Mouse (Mus musculus) liver, embryonic 16.5 days (tissue): ENCODE results near the gene Ino80e. TPM values are rescaled to one million over a fixed set of nuclear protein-coding genes. Genes with fewer than 3 reads are reported as not detected.

Source experiments
- polyA plus RNA-seq: library from polyadenylated mRNA; unstranded; fragments of >200 nt; fragmentation: Nextera tagmentation; extraction: Ambion mirVana; gene quantifications from 2 replicates; pipeline ENCODE4 v1.2.1, GENCODE M21; 2015

Ino80e gene
- polyA plus RNA-seq, 1 experiment from 2014 or later: 25.7 TPM

Other genes starting within 250 kb of the Ino80e start
- gene Nupr1, start 231.5 kb downstream of the Ino80e start, polyA plus RNA-seq: 4.2 and 5.8 TPM in 2 replicates
- 20.8 and 28.6 TPM in 2 replicates for gene Sgf29, start 213.1 kb downstream of the Ino80e start, polyA plus RNA-seq
- gene Sult1a1, start 185.9 kb downstream of the Ino80e start, polyA plus RNA-seq: 69.5 and 88.7 TPM in 2 replicates
- gene Bola2, start 167.0 kb downstream of the Ino80e start, polyA plus RNA-seq: 72.6 and 78.4 TPM in 2 replicates
- 2.4 and 2.8 TPM in 2 replicates for gene Slx1b, start 166.6 kb downstream of the Ino80e start, polyA plus RNA-seq
- 98.9 and 105 TPM in 2 replicates for gene Coro1a, start 154.6 kb downstream of the Ino80e start, polyA plus RNA-seq
- gene Mapk3, start 102.8 kb downstream of the Ino80e start, polyA plus RNA-seq: 19.6 and 22.3 TPM in 2 replicates
- gene Gdpd3, start 96.0 kb downstream of the Ino80e start, polyA plus RNA-seq: 0.36 and 0.55 TPM in 2 replicates
- 102 and 119 TPM in 2 replicates for gene Ypel3, start 85.4 kb downstream of the Ino80e start, polyA plus RNA-seq
- 0.90 and 1.3 TPM in 2 replicates for gene Tbx6, start 80.9 kb downstream of the Ino80e start, polyA plus RNA-seq
- 82.2 and 91.1 TPM in 2 replicates for gene Ppp4c, start 69.9 kb downstream of the Ino80e start, polyA plus RNA-seq
- gene Fam57b, start 64.7 kb downstream of the Ino80e start, polyA plus RNA-seq: not detected in 2 replicates
- not detected in 2 replicates for gene 4930451I11Rik, start 30.7 kb downstream of the Ino80e start, polyA plus RNA-seq
- not detected in 2 replicates for gene Doc2a, start 15.0 kb downstream of the Ino80e start, polyA plus RNA-seq
- gene Hirip3, start 405 bp downstream of the Ino80e start, polyA plus RNA-seq: 10.0 and 10.8 TPM in 2 replicates
- 11.7 and 13.2 TPM in 2 replicates for gene Taok2, start 22.3 kb upstream of the Ino80e start, polyA plus RNA-seq
- gene Tmem219, start 60.5 kb upstream of the Ino80e start, polyA plus RNA-seq: 18.7 and 20.0 TPM in 2 replicates
- gene Kctd13, start 66.5 kb upstream of the Ino80e start, polyA plus RNA-seq: 3.2 and 3.8 TPM in 2 replicates
- not detected in 2 replicates for gene Asphd1, start 87.2 kb upstream of the Ino80e start, polyA plus RNA-seq
- 0.15 and 0.19 TPM in 2 replicates for gene Sez6l2, start 88.2 kb upstream of the Ino80e start, polyA plus RNA-seq
- 39.5 and 42.6 TPM in 2 replicates for gene Cdipt, start 113.5 kb upstream of the Ino80e start, polyA plus RNA-seq
- 0.30 and 0.74 TPM in 2 replicates for gene Cdiptos, start 113.7 kb upstream of the Ino80e start, polyA plus RNA-seq
- 7.7 and 8.9 TPM in 2 replicates for gene Mvp, start 152.2 kb upstream of the Ino80e start, polyA plus RNA-seq
- gene Pagr1b, start 154.1 kb upstream of the Ino80e start, polyA plus RNA-seq: not detected in 2 replicates
- gene Pagr1a, start 155.0 kb upstream of the Ino80e start, polyA plus RNA-seq: 17.2 and 24.3 TPM in 2 replicates
- gene Gm42742, start 158.7 kb upstream of the Ino80e start, polyA plus RNA-seq: 10.7 and 17.7 TPM in 2 replicates
- gene Prrt2, start 158.8 kb upstream of the Ino80e start, polyA plus RNA-seq: 0.24 and 0.67 TPM in 2 replicates
- gene Maz, start 164.7 kb upstream of the Ino80e start, polyA plus RNA-seq: 19.5 and 20.9 TPM in 2 replicates
- 102 and 103 TPM in 2 replicates for gene Kif22, start 180.1 kb upstream of the Ino80e start, polyA plus RNA-seq
- 0.58 TPM in 1 of 2 replicates, not detected in the other for gene Zg16, start 225.0 kb upstream of the Ino80e start, polyA plus RNA-seq
- gene AI467606, start 229.0 kb upstream of the Ino80e start, polyA plus RNA-seq: 8.1 and 8.7 TPM in 2 replicates